Mouse (Mus musculus) ES-Bruce4 (cell line): ENCODE data around the gene Arhgap23. TPM values are rescaled to one million over a fixed set of nuclear protein-coding genes. Genes with fewer than 3 reads are reported as not detected.

Experiments used
- H3K27ac ChIP-seq: 2 replicates; pipeline ENCODE4 v1.5.1; 2012; ENCODE audit warnings: low read length, inconsistent platforms; ENCODE audit not compliant: insufficient read depth
- H3K27me3 ChIP-seq: 2 replicates; pipeline ENCODE4 v1.6.1; 2012; ENCODE audit warnings: mild to moderate bottlenecking, low read length, inconsistent platforms; ENCODE audit not compliant: control insufficient read depth, poor library complexity, insufficient read depth, severe bottlenecking
- H3K36me3 ChIP-seq: 2 replicates; pipeline ENCODE4 v1.6.1; 2012; ENCODE audit warnings: inconsistent platforms, mild to moderate bottlenecking, low read length, moderate library complexity; ENCODE audit not compliant: control insufficient read depth, poor library complexity, insufficient read depth, severe bottlenecking
- H3K4me1 ChIP-seq: one replicate; pipeline ENCODE4 v1.8.1; 2011; ENCODE audit warnings: low read length; ENCODE audit not compliant: control insufficient read depth, insufficient read depth
- H3K4me3 ChIP-seq: 2 replicates; pipeline ENCODE4 v1.5.1; 2011; ENCODE audit warnings: low read depth, mild to moderate bottlenecking, low read length
- H3K9ac ChIP-seq: 2 replicates; pipeline ENCODE4 v1.6.1; 2012; ENCODE audit warnings: low read depth, mild to moderate bottlenecking, inconsistent platforms; ENCODE audit not compliant: poor library complexity, severe bottlenecking
- H3K9me3 ChIP-seq: replicated peaks from 2 replicates; pipeline ENCODE4 v1.6.1; 2012; ENCODE audit warnings: mild to moderate bottlenecking, low read length, inconsistent platforms; ENCODE audit not compliant: control insufficient read depth, poor library complexity, insufficient read depth, severe bottlenecking
- CTCF ChIP-seq: IDR thresholded peaks from one replicate; pipeline ENCODE4 v1.8.1; 2011; ENCODE audit warnings: low read depth, low read length
- EP300 ChIP-seq: IDR thresholded peaks from 2 replicates; pipeline ENCODE4 v1.6.1; 2011; ENCODE audit warnings: low read depth, low read length; ENCODE audit not compliant: insufficient read depth
- POLR2A ChIP-seq: IDR thresholded peaks from one replicate; pipeline ENCODE4 v1.8.1; 2011; ENCODE audit warnings: low read length; ENCODE audit not compliant: insufficient read depth
- polyA plus RNA-seq: library from polyadenylated mRNA; stranded (reverse); fragments of >200 nt; gene quantifications from 2 replicates; pipeline ENCODE4 v1.2.4, GENCODE M21; 2011; ENCODE audit warnings: low read depth; ENCODE audit not compliant: missing spikeins, insufficient read depth, insufficient read length

The Arhgap23 gene
- polyA plus RNA-seq, 1 experiment: 30.3 TPM

DNA sequence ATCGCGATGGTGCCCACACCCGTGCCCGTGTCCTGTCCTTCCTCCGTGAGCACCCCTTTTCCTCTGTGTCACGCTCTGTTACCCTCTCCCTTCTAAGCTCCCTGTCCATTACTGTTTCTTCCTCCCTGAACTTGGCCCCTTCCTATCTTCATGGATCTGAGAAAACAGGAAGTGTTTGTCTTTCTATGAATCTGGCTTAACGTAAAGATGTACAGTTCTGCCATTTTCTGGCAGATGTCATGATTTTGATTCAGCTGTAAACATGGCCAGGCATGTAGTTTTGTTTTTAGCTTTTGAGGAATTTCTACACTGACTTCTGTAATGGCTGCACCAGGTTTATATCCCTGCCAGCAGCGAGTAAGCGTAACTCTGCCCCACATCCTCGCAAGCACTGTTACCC, 63.8 kb downstream of the Arhgap23 start:
- H3K9me3 ChIP-seq: no peaks in the 10 kb centered on the region
- peaks cover 38% of the 10 kb centered on the region for H3K36me3 ChIP-seq
- H3K4me3 ChIP-seq: no peak overlapping the region
- no peaks in the 10 kb centered on the region for H3K4me1 ChIP-seq
- no peak for TF ChIP-seq EP300
- no peaks in the 10 kb centered on the region for H3K27me3 ChIP-seq
- H3K27ac ChIP-seq: no peak overlapping the region
- no peak overlapping the region for H3K9ac ChIP-seq

DNA sequence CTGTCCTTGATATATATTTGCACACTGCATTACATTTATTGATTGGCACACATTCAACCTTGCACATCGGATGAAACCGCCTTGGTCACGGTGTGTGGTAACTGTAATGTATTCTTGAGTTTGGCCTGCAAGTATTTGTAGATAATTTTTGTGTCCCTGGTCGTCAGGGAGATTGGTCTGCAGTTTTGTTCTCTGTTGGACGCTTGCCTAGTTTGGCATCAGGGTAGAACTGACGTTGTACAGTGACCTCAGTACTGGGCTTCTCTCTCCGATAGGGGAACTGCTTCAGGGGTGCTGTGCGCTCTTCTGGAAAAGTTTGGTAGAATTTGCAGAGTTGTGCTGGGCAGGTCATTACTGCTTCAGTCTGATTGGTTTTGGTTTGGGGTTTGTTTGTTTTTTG, 64.5 kb downstream of the Arhgap23 start:
- Histone ChIP-seq H3K27me3 (no peaks in the 10 kb centered on the region), H3K4me3 (no peak overlapping the region), H3K4me1 (no peaks in the 10 kb centered on the region), H3K9me3 (no peaks in the 10 kb centered on the region), H3K36me3 (peaks cover 37% of the 10 kb centered on the region), H3K9ac (no peak overlapping the region), H3K27ac (no peak overlapping the region)
- TF ChIP-seq CTCF (no peak), EP300 (no peak)

DNA sequence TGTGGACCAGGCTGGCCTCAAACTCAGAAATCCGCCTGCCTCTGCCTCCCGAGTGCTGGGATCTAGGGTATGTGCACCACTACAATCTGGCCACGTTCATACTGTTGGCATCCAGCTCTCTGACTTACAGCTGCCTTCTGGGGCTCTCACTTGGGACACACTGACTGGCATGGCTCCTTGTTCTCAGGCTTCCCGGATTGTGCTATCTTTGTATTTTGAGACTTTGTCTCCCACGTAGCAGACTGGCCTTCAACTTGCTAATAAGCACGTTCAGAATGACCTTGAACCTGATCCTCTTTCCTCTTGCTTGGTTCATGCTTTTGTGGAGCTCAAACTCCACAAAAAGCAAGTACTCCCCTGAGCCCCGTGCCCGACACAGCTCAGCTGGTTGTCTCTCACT, 70.3 kb downstream of the Arhgap23 start:
- Histone ChIP-seq H3K9me3 (no peaks in the 10 kb centered on the region), H3K27me3 (no peaks in the 10 kb centered on the region), H3K36me3 (peaks cover 20% of the 10 kb centered on the region), H3K27ac (no peak overlapping the region), H3K9ac (no peak overlapping the region), H3K4me1 (no peaks in the 10 kb centered on the region), H3K4me3 (no peak overlapping the region)
- TF ChIP-seq POLR2A: no peak
- no peak for TF ChIP-seq EP300
- no peak for TF ChIP-seq CTCF

DNA sequence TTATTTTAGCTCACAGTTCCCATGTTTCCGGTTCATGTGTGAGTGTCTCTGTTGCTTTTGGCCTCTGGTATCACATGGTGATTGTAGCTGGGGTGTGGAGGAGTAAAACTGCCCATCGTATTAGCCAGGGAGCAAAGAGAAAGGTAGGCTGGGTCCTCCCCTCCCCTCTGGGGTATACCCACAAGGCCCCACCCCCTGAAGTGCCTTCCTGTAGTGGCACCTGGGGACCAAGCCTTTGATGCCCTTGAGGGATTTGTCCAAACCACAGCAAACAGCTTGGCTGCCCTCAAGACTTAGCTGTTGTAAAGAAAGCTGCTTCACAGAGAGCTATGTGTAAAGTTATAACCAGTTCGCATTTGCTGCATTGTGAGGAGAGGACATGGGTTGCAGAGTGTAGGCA, 72.3 kb downstream of the Arhgap23 start:
- no peak overlapping the region for H3K9ac ChIP-seq
- no peaks in the 10 kb centered on the region for H3K9me3 ChIP-seq
- no peak overlapping the region for H3K4me3 ChIP-seq
- no peak for TF ChIP-seq EP300
- TF ChIP-seq CTCF: no peak
- TF ChIP-seq POLR2A: no peak
- no peaks in the 10 kb centered on the region for H3K4me1 ChIP-seq
- H3K27me3 ChIP-seq: no peaks in the 10 kb centered on the region
- H3K36me3 ChIP-seq: peaks cover 16% of the 10 kb centered on the region
- no peak overlapping the region for H3K27ac ChIP-seq

- Histone ChIP-seq H3K4me3 (peak overlapping the region; percentile 33), H3K9me3 (no peaks in the 10 kb centered on the region), H3K27me3 (no peaks in the 10 kb centered on the region), H3K36me3 (peaks cover 11% of the 10 kb centered on the region), H3K4me1 (no peaks in the 10 kb centered on the region), H3K9ac (no peak overlapping the region), H3K27ac (peak overlapping the region; percentile 78)
- TF ChIP-seq CTCF (peak; percentile 97), POLR2A (no peak), EP300 (peak; percentile 42; the same call in 1 of the 2 replicates)
Measured at GRCm38 (mm10) chr11:97489589-97490324, 74.4 kb downstream of the Arhgap23 start.

DNA sequence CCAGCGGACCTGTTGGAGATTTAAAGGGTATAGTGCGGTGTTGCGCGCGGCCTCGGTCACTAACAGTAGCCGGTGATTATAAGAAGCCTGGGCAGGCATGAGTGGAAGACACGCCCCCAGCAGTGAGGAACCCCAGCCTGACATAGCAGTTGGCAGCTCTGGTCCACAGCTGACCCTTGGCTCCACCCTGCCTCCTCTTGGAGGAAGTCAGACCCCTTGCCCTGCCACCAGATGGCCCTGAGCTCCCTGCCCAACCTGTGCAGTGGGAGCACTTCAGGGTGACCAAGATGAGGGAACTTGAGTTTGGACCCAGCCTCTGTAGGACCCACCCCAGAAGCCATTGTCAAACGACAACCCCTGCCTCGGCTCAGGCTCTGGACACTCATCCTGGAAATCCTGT, 76.3 kb downstream of the Arhgap23 start:
- H3K4me1 ChIP-seq: no peaks in the 10 kb centered on the region
- H3K9me3 ChIP-seq: no peaks in the 10 kb centered on the region
- TF ChIP-seq CTCF: no peak
- TF ChIP-seq EP300: no peak
- no peak for TF ChIP-seq POLR2A
- H3K27me3 ChIP-seq: no peaks in the 10 kb centered on the region
- H3K4me3 ChIP-seq: no peak overlapping the region
- no peak overlapping the region for H3K9ac ChIP-seq
- peaks cover 9% of the 10 kb centered on the region for H3K36me3 ChIP-seq
- no peak overlapping the region for H3K27ac ChIP-seq
